Mouse (Mus musculus) kidney, adult 2 months (tissue): ENCODE data around the gene Herc4.

Experiments
- CTCF ChIP-seq: fragments of 200-500 bp; conservative IDR thresholded peaks from 2 replicates; pipeline ENCODE4 v1.5.1; 2011; ENCODE audit warnings: low read depth, mild to moderate bottlenecking, control low read depth, low read length, moderate library complexity, mixed read lengths; ENCODE audit not compliant: insufficient read depth, insufficient read length
- POLR2A ChIP-seq: fragments of 200-500 bp; IDR thresholded peaks from one replicate; pipeline ENCODE4 v1.6.1; 2011; ENCODE audit warnings: low read depth, low read length, control low read depth

DNA sequence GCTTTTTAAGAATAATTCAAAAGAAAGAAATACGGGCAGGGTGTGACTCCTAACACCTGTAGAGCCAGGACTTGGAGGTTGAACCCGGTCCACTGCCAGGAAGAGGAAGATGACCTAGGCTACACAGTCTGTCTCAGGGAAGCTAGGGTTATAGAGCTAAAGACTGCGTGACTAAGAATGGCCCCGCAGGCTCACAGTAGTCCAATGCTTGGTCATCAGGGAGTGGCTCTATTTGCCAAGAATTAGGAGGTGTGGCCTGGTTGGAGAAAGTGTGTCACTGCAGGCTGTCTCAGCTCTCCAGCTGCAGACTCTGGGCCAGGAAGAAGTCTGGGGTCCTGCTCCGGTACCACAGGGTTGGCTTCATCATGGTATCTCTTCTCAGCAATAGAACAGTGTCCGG lies 6.9 kb upstream of the Herc4 start:
- TF ChIP-seq POLR2A, result no peak
- no peak for TF ChIP-seq CTCF
